Mouse (Mus musculus) stomach, postnatal 0 days (tissue): ENCODE measurements at regions not wholly inside any gene's neighbourhood (a gene's known extent, or its start where the extent isn't known, plus 50 kb on each side); places are given as distances from the start of the nearest gene placed in this dataset.

ENCODE experiments used
- CTCF ChIP-seq: IDR thresholded peaks from 2 replicates; pipeline ENCODE4 v1.5.1; 2016; ENCODE audit warnings: antibody characterized with exemption, low read depth, mild to moderate bottlenecking, moderate library complexity
- EP300 ChIP-seq: optimal IDR thresholded peaks from 2 replicates; pipeline ENCODE3; 2016; ENCODE audit warnings: antibody characterized with exemption

GRCm38 (mm10) chr8:126706247-126706646, 112.5 kb upstream of the Irf2bp2 start:
- no peak for TF ChIP-seq CTCF
- TF ChIP-seq EP300, result no peak
